Mouse (Mus musculus): Measurements from ENCODE around the gene Styx. TPM values are rescaled to one million over a fixed set of nuclear protein-coding genes. Genes with fewer than 3 reads are reported as not detected.

The Styx gene
- total RNA-seq, 2 experiments from 2014 or later = 14.1 to 23.7 TPM

GRCm38 (mm10) chr14:45438250-45438930 lies 87.5 kb downstream of the Styx start:
- no peak for ATAC-seq (ENCODE audit: poor library complexity, severe bottlenecking)

- ATAC-seq (ENCODE audit: poor library complexity, severe bottlenecking) = no peak
Observed at GRCm38 (mm10) chr14:45438931-45439275, 88.0 kb downstream of the Styx start.

GRCm38 (mm10) chr14:45439387-45439786 lies 88.5 kb downstream of the Styx start:
- ATAC-seq (ENCODE audit: poor library complexity, severe bottlenecking) = no peak

GRCm38 (mm10) chr14:45441291-45441690 lies 90.4 kb downstream of the Styx start:
- no peak for ATAC-seq (ENCODE audit: poor library complexity, severe bottlenecking)

- ATAC-seq (ENCODE audit: poor library complexity, severe bottlenecking) = no peak
Observed at GRCm38 (mm10) chr14:45442781-45443560, 92.1 kb downstream of the Styx start.

- no peak for ATAC-seq (ENCODE audit: poor library complexity, severe bottlenecking)
Observed at GRCm38 (mm10) chr14:45444870-45445269, 94.0 kb downstream of the Styx start.

GRCm38 (mm10) chr14:45445445-45445844 lies 94.6 kb downstream of the Styx start:
- ATAC-seq (ENCODE audit: poor library complexity, severe bottlenecking) = no peak

GRCm38 (mm10) chr14:45446777-45447176 lies 95.9 kb downstream of the Styx start:
- no peak for ATAC-seq (ENCODE audit: poor library complexity, severe bottlenecking)

GRCm38 (mm10) chr14:45451090-45451489 lies 100.2 kb downstream of the Styx start:
- no peak for ATAC-seq (ENCODE audit: poor library complexity, severe bottlenecking)

GRCm38 (mm10) chr14:45452148-45452547 lies 101.3 kb downstream of the Styx start:
- no peak for ATAC-seq (ENCODE audit: poor library complexity, severe bottlenecking)

- ATAC-seq (ENCODE audit: poor library complexity, severe bottlenecking) = no peak
Observed at GRCm38 (mm10) chr14:45452861-45453512, 102.1 kb downstream of the Styx start.

- no peak for ATAC-seq (ENCODE audit: poor library complexity, severe bottlenecking)
Observed at GRCm38 (mm10) chr14:45453538-45454233, 102.8 kb downstream of the Styx start.

GRCm38 (mm10) chr14:45455651-45456501 lies 105.0 kb downstream of the Styx start:
- no peak for ATAC-seq (ENCODE audit: poor library complexity, severe bottlenecking)

GRCm38 (mm10) chr14:45456502-45456846 lies 105.6 kb downstream of the Styx start:
- ATAC-seq (ENCODE audit: poor library complexity, severe bottlenecking) = no peak

GRCm38 (mm10) chr14:45457003-45457402 lies 106.1 kb downstream of the Styx start:
- no peak for ATAC-seq (ENCODE audit: poor library complexity, severe bottlenecking)

- no peak for ATAC-seq (ENCODE audit: poor library complexity, severe bottlenecking)
Observed at GRCm38 (mm10) chr14:45459877-45460276, 109.0 kb downstream of the Styx start.

- no peak for ATAC-seq (ENCODE audit: poor library complexity, severe bottlenecking)
Observed at GRCm38 (mm10) chr14:45460491-45460890, 109.6 kb downstream of the Styx start.

GRCm38 (mm10) chr14:45461945-45462344 lies 111.1 kb downstream of the Styx start:
- no peak for ATAC-seq (ENCODE audit: poor library complexity, severe bottlenecking)

GRCm38 (mm10) chr14:45462374-45462773 lies 111.5 kb downstream of the Styx start:
- no peak for ATAC-seq (ENCODE audit: poor library complexity, severe bottlenecking)

- ATAC-seq (ENCODE audit: poor library complexity, severe bottlenecking) = no peak
Observed at GRCm38 (mm10) chr14:45462875-45463475, 112.1 kb downstream of the Styx start.

Measured in megakaryocyte, adult 5-6 weeks (primary cell).